Mouse (Mus musculus): ENCODE data around the gene Mmp21.

- TF ChIP-seq POLR2A (IDR thresholded peaks at IDR 0.05; ENCODE audit: borderline replicate concordance, control insufficient read depth, low read depth, low read length) (no peak), CTCF (IDR thresholded peaks at IDR 0.05; ENCODE audit: control insufficient read depth, insufficient read depth, low read length) (peak; percentile 65)
Measured at GRCm38 (mm10) chr7:133684110-133684509, 4.2 kb upstream of the Mmp21 start.
